ENCODE assay signal across 8 mouse cellular contexts in the genomic region with DNA sequence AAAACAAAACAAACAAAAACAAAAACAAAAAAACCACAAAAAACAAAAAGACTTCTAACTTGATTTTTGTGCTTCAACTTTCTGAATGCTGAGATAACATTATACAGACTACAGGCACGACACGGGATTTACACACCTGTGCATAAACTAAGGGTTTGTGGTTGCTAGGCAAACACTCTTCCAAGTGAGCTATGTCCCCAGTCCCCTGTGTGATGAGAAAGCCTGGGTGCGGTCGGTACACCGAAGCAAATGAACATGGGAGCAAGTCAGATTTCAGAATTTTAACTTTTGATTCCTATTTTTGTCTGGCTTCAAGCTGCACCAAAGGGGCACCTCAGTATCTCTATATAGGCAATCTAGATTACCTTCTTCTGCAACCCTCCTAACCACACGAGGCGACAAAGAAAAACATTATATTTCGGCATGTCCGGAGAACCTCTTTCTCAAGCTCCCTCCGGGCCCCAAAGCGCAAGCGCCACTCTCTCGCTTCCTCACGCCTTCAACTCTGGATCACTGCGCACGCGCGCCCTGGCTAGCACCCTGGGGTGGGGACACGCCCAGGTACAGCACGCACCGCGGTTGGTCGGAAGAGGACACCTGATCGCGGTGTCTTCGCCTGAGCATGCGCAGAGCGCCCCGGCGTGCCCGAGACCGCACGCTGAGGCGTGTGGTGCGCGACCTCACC. TPM values are rescaled to one million over a fixed set of nuclear protein-coding genes. Genes with fewer than 3 reads are reported as not detected.
DNase-seq lines count a peak whose midpoint lies in the region; ATAC-seq and TF ChIP-seq lines count a peak whose summit lies in the region.

A gene (plus strand): TSS at position 663 of the 685 bp plus-strand sequence.

- H3K79me2 ChIP-seq in C2C12 (ENCODE audit: control insufficient read depth, insufficient read depth) (peaks cover 24% of the 10 kb centered on the region), myocyte (ENCODE audit: control insufficient read depth, insufficient read depth) (peaks cover 28% of the 10 kb centered on the region)
- no peaks in the 10 kb centered on the region for H3K79me2 ChIP-seq in liver, adult 2 months (ENCODE audit: control insufficient read depth, insufficient read depth, low read length)

- H3K36me3 ChIP-seq in C2C12 (ENCODE audit: control insufficient read depth, insufficient read depth) (no peaks in the 10 kb centered on the region), myocyte (ENCODE audit: control insufficient read depth, insufficient read depth) (peaks cover under 1% of the 10 kb centered on the region)
- no peaks in the 10 kb centered on the region for H3K36me3 ChIP-seq in erythroblast, embryonic 14.5 days (ENCODE audit: control insufficient read depth)
- no peaks in the 10 kb centered on the region for H3K36me3 ChIP-seq in heart, embryonic 11.5 days (ENCODE audit: control insufficient read depth, insufficient read depth, low read length)
- H3K36me3 ChIP-seq in kidney, embryonic 16.5 days (ENCODE audit: insufficient read depth, low read length): no peaks in the 10 kb centered on the region
- H3K36me3 ChIP-seq in liver, adult 2 months (ENCODE audit: control insufficient read depth, insufficient read depth, low read length): no peaks in the 10 kb centered on the region
- no peaks in the 10 kb centered on the region for H3K36me3 ChIP-seq in splenic B cell, adult 2 months (ENCODE audit: control insufficient read depth, insufficient read depth, low read length, poor library complexity, severe bottlenecking)

- 1% methylated on average over 35 of the region's 36 CpGs for WGBS in heart, embryonic 11.5 days (ENCODE audit: insufficient replicate concordance)
- WGBS in kidney, embryonic 16.5 days: 1% methylated on average over 33 of the region's 36 CpGs
- WGBS in liver, adult 2 months: 2% methylated on average over 36 of the region's 36 CpGs

- H3K4me3 ChIP-seq in C2C12 (ENCODE audit: insufficient read depth, poor library complexity, severe bottlenecking): peak within 1 kb of the TSS; percentile 80
- H3K4me3 ChIP-seq in erythroblast, embryonic 14.5 days (replicated peaks): peak within 1 kb of the TSS; percentile 83
- H3K4me3 ChIP-seq in heart, embryonic 11.5 days (ENCODE audit: low read depth, low read length): peak within 1 kb of the TSS; percentile 92
- H3K4me3 ChIP-seq in kidney, embryonic 16.5 days (ENCODE audit: low read length): peak within 1 kb of the TSS; percentile 91
- peak within 1 kb of the TSS; percentile 82 for H3K4me3 ChIP-seq in liver, adult 2 months (ENCODE audit: insufficient read depth, low read depth, low read length)
- peak within 1 kb of the TSS; percentile 54 for H3K4me3 ChIP-seq in myocyte

- peak within 1 kb of the TSS; percentile 95 for H3K9ac ChIP-seq in heart, embryonic 11.5 days (ENCODE audit: low read depth, low read length)
- H3K9ac ChIP-seq in kidney, embryonic 16.5 days (replicated peaks; ENCODE audit: low read length): peak within 1 kb of the TSS; percentile 91
- H3K9ac ChIP-seq in liver, adult 2 months (ENCODE audit: low read depth, low read length): peak within 1 kb of the TSS; percentile 77

- no peaks in the 10 kb centered on the region for H3K9me3 ChIP-seq in erythroblast, embryonic 14.5 days (ENCODE audit: control insufficient read depth, low read length)
- no peaks in the 10 kb centered on the region for H3K9me3 ChIP-seq in heart, embryonic 11.5 days (replicated peaks; ENCODE audit: control insufficient read depth, low read length)
- no peaks in the 10 kb centered on the region for H3K9me3 ChIP-seq in kidney, embryonic 16.5 days (ENCODE audit: low read length)

- peak; percentile 99 for DNase-seq in brain, embryonic 14.5 days (ENCODE audit: low read depth)
- peak; percentile 92 for DNase-seq in liver, adult 2 months (ENCODE audit: extremely low read depth, low read depth, low spot score)
- peak; percentile 100 for DNase-seq in splenic B cell, adult 2 months (ENCODE audit: low read depth, low spot score)

- ATAC-seq in heart, embryonic 11.5 days (replicated peaks; ENCODE audit: insufficient number of reproducible peaks, low FRiP score, low TSS enrichment): peak; percentile 100
- ATAC-seq in kidney, embryonic 16.5 days (ENCODE audit: low FRiP score, low TSS enrichment): peak; percentile 100

- peak within 1 kb of the TSS; percentile 78 for H3K4me2 ChIP-seq in heart, embryonic 11.5 days
- H3K4me2 ChIP-seq in kidney, embryonic 16.5 days (replicated peaks; ENCODE audit: low read depth, low read length): peak within 1 kb of the TSS; percentile 78
- H3K4me2 ChIP-seq in myocyte (ENCODE audit: low read depth): peak within 1 kb of the TSS; percentile 78

- TF ChIP-seq CTCF in C2C12 (IDR thresholded peaks at IDR 0.05; ENCODE audit: control insufficient read depth, insufficient read depth, insufficient read length): no peak
- TF ChIP-seq CTCF in brain, embryonic 14.5 days (IDR thresholded peaks at IDR 0.05; ENCODE audit: borderline replicate concordance, extremely low read depth, insufficient read depth, insufficient read length): no peak
- no peak for TF ChIP-seq CTCF in liver, adult 2 months (IDR thresholded peaks at IDR 0.05; ENCODE audit: low read depth, low read length)

- H3K79me3 ChIP-seq in C2C12 (ENCODE audit: low read depth): peaks cover 9% of the 10 kb centered on the region

- H3K4me1 ChIP-seq in erythroblast, embryonic 14.5 days (ENCODE audit: control insufficient read depth): peaks cover 19% of the 10 kb centered on the region
- peaks cover 4% of the 10 kb centered on the region; the same call in 1 of the 2 replicates for H3K4me1 ChIP-seq in heart, embryonic 11.5 days (ENCODE audit: control insufficient read depth, insufficient read depth, low read length)
- H3K4me1 ChIP-seq in kidney, embryonic 16.5 days (ENCODE audit: insufficient read depth, low read length): peaks cover 12% of the 10 kb centered on the region
- H3K4me1 ChIP-seq in liver, adult 2 months (ENCODE audit: control insufficient read depth, insufficient read depth, low read length): no peaks in the 10 kb centered on the region

- no peak for TF ChIP-seq POLR2A in brain, embryonic 14.5 days (IDR thresholded peaks at IDR 0.05; ENCODE audit: borderline replicate concordance, extremely low read depth, insufficient read depth, insufficient read length, poor library complexity, severe bottlenecking)
- peak; percentile 70 for TF ChIP-seq POLR2A in liver, adult 2 months (IDR thresholded peaks at IDR 0.05; ENCODE audit: extremely low read depth, insufficient read depth, low read length)
- no peak for TF ChIP-seq POLR2A in myocyte (IDR thresholded peaks at IDR 0.05; ENCODE audit: insufficient read length, low read depth)

- H3ac ChIP-seq in C2C12 (ENCODE audit: control insufficient read depth, insufficient read length, low read depth) (peak within 1 kb of the TSS; percentile 85), myocyte (ENCODE audit: control insufficient read depth, insufficient read length) (peak within 1 kb of the TSS; percentile 82)

- H3K27ac ChIP-seq in heart, embryonic 11.5 days (ENCODE audit: low read depth, low read length): peak within 1 kb of the TSS; percentile 95
- H3K27ac ChIP-seq in kidney, embryonic 16.5 days (ENCODE audit: low read length): peak within 1 kb of the TSS; percentile 95
- H3K27ac ChIP-seq in liver, adult 2 months (replicated peaks; ENCODE audit: insufficient read depth, low read depth, low read length): peak within 1 kb of the TSS; percentile 32

- H3K27me3 ChIP-seq in C2C12 (ENCODE audit: control insufficient read depth, insufficient read depth, insufficient read length) (no peaks in the 10 kb centered on the region), myocyte (ENCODE audit: control insufficient read depth, insufficient read depth, insufficient read length) (no peaks in the 10 kb centered on the region)
- H3K27me3 ChIP-seq in erythroblast, embryonic 14.5 days (ENCODE audit: control insufficient read depth): peaks cover 21% of the 10 kb centered on the region
- H3K27me3 ChIP-seq in heart, embryonic 11.5 days (ENCODE audit: control insufficient read depth, insufficient read depth, low read length): no peaks in the 10 kb centered on the region
- no peaks in the 10 kb centered on the region for H3K27me3 ChIP-seq in kidney, embryonic 16.5 days (ENCODE audit: insufficient read depth, low read length)
- no peaks in the 10 kb centered on the region for H3K27me3 ChIP-seq in liver, adult 2 months (ENCODE audit: control insufficient read depth, insufficient read depth, low read length)
- no peaks in the 10 kb centered on the region for H3K27me3 ChIP-seq in splenic B cell, adult 2 months (ENCODE audit: control insufficient read depth, insufficient read depth, low read length, poor library complexity, severe bottlenecking)

TF ChIP-seq in C2C12, 6 proteins besides CTCF, POLR2A, EP300 and RAD21:
- TF ChIP-seq MYOG (IDR thresholded peaks at IDR 0.05; ENCODE audit: control insufficient read depth, extremely low read depth, insufficient read length) (no peak), USF1 (IDR thresholded peaks at IDR 0.05; ENCODE audit: low read depth) (peak; percentile 92)

TF ChIP-seq in myocyte, 11 proteins besides CTCF, POLR2A, EP300 and RAD21:
- no peak for TF ChIP-seq MAX (IDR thresholded peaks at IDR 0.05; ENCODE audit: low read depth)
- peak; percentile 91 for TF ChIP-seq POLR2AphosphoS2 (IDR thresholded peaks at IDR 0.05; ENCODE audit: insufficient read length, low read depth)
- peak in 1 of 3 experiments; percentile 31 for TF ChIP-seq MYOD1 (IDR thresholded peaks at IDR 0.05; ENCODE audit: control insufficient read depth in 1 of 3, insufficient read length in 2 of 3, low read depth in 2 of 3)
- peak; percentile 86 for TF ChIP-seq USF1 (IDR thresholded peaks at IDR 0.05; ENCODE audit: low read depth)

RNA-seq across cellular contexts. Expression of the gene that starts here (rescaled TPM):
- polyA plus RNA-seq in C2C12 (2012; fragmentation: generic; extraction: Trizol): 6.0 TPM
- 179 and 187 TPM in 2 replicates for polyA plus RNA-seq in brain, embryonic 14.5 days (2012; rRNA removed)
- polyA plus RNA-seq in erythroblast, embryonic 14.5 days (2012): 0.06 and 0.20 TPM in 2 replicates
- polyA plus RNA-seq in heart, embryonic 11.5 days (2014; fragmentation: Nextera tagmentation; extraction: Ambion mirVana): 19.2 and 21.7 TPM in 2 replicates
- polyA plus RNA-seq in kidney, embryonic 16.5 days (2015; fragmentation: Nextera tagmentation; extraction: Ambion mirVana): 23.6 and 30.0 TPM in 2 replicates
- 11.2 and 13.7 TPM in 2 replicates for total RNA-seq in liver, adult 2 months (2014; rRNA removed)
- polyA plus RNA-seq in liver, adult 2 months (2012; rRNA removed): 7.9 and 8.9 TPM in 2 replicates
- polyA plus RNA-seq in myocyte (2012; fragmentation: generic; extraction: Trizol): 11.4 TPM

Comparison
In these comparisons a context has a peak if more than half of its experiments do, and no peak if none do; other contexts are left out.
1. Peak in every context shown above with its lines: DNase-seq, ATAC-seq, H3K4me3 ChIP-seq and H3K27ac ChIP-seq.
2. H3K27ac ChIP-seq: peak in every context shown above with its lines; median percentile 95 in heart, embryonic 11.5 days; 95 in kidney, embryonic 16.5 days; 32 in liver, adult 2 months.